Mouse (Mus musculus) liver, embryonic 16.5 days (tissue): Measurements from ENCODE around the gene Tmem201. TPM values are rescaled to one million over a fixed set of nuclear protein-coding genes. Genes with fewer than 3 reads are reported as not detected.

Experiments
- ATAC-seq: fragments of 200-750 bp; cut with Nextera tagmentation; 2 replicates; pipeline ENCODE4 v1.8.0; 2017; ENCODE audit warnings: low read depth, mild to moderate bottlenecking, moderate number of reproducible peaks, moderate library complexity
- H3K27ac ChIP-seq: fragments of 300-500 bp; sonication (generic); 2 replicates; pipeline ENCODE4 v1.5.1; 2014; ENCODE audit warnings: mild to moderate bottlenecking, low read length
- H3K27me3 ChIP-seq: fragments of 300-500 bp; sonication (generic); 2 replicates; pipeline ENCODE4 v1.6.1; 2014; ENCODE audit warnings: low read depth, low read length, mixed read lengths; ENCODE audit not compliant: control insufficient read depth, insufficient read depth
- H3K36me3 ChIP-seq: fragments of 300-500 bp; sonication (generic); 2 replicates; pipeline ENCODE4 v1.6.1; 2014; ENCODE audit warnings: mild to moderate bottlenecking; ENCODE audit not compliant: control insufficient read depth, insufficient read depth
- H3K4me1 ChIP-seq: fragments of 300-500 bp; sonication (generic); 2 replicates; pipeline ENCODE4 v1.6.1; 2014; ENCODE audit warnings: low read depth, low read length, mixed read lengths; ENCODE audit not compliant: control insufficient read depth
- H3K4me2 ChIP-seq: fragments of 300-500 bp; sonication (generic); 2 replicates; pipeline ENCODE4 v1.6.1; 2014; ENCODE audit warnings: low read depth, low read length, mixed read lengths
- H3K4me3 ChIP-seq: fragments of 300-500 bp; sonication (generic); 2 replicates; pipeline ENCODE4 v1.5.1; 2014; ENCODE audit warnings: low read depth, mild to moderate bottlenecking, low read length
- H3K9ac ChIP-seq: fragments of 300-500 bp; sonication (generic); 2 replicates; pipeline ENCODE4 v1.6.1; 2014; ENCODE audit warnings: low read depth, low read length
- H3K9me3 ChIP-seq: fragments of 300-500 bp; sonication (generic); replicated peaks from 2 replicates; pipeline ENCODE4 v1.6.1; 2016; ENCODE audit warnings: low read length; ENCODE audit not compliant: control insufficient read depth
- WGBS: fragments of 180-500 bp; shearing (Covaris S2); extraction: QIAGEN DNeasy Blood & Tissue Kit; methylation state at CpG from one replicate; pipeline ENCODE4 v1.1.7; 2014; ENCODE audit not compliant: insufficient replicate concordance; 5-methylcytosine and 5-hydroxymethylcytosine counted together
- polyA plus RNA-seq: library from polyadenylated mRNA; unstranded; fragments of >200 nt; fragmentation: Nextera tagmentation; extraction: Ambion mirVana; gene quantifications from 2 replicates; pipeline ENCODE4 v1.2.1, GENCODE M21; 2015

The Tmem201 gene
- polyA plus RNA-seq, 1 experiment from 2014 or later = 6.5 TPM

GRCm38 (mm10) chr4:149736581-149736980 is 1.3 kb downstream of the Tmem201 start:
- Histone ChIP-seq H3K4me1 (peaks cover 30% of the 10 kb centered on the region), H3K36me3 (no peaks in the 10 kb centered on the region), H3K27ac (no peak overlapping the region), H3K4me2 (peak overlapping the region; percentile 99), H3K27me3 (no peaks in the 10 kb centered on the region), H3K9ac (peak overlapping the region; percentile 77), H3K4me3 (peak overlapping the region; percentile 78), H3K9me3 (no peaks in the 10 kb centered on the region)
- ATAC-seq = no peak
- WGBS = 27% methylated on average over 4 of the region's 4 CpGs

GRCm38 (mm10) chr4:149735624-149736250 is 2.1 kb downstream of the Tmem201 start:
- Histone ChIP-seq H3K4me3 (no peak overlapping the region), H3K4me2 (no peak overlapping the region), H3K27ac (no peak overlapping the region), H3K27me3 (no peaks in the 10 kb centered on the region), H3K9ac (no peak overlapping the region), H3K36me3 (no peaks in the 10 kb centered on the region), H3K9me3 (no peaks in the 10 kb centered on the region), H3K4me1 (peaks cover 30% of the 10 kb centered on the region)
- no peak for ATAC-seq
- 65% methylated on average over 5 of the region's 5 CpGs for WGBS

GRCm38 (mm10) chr4:149734730-149735475 is 2.9 kb downstream of the Tmem201 start:
- no peaks in the 10 kb centered on the region for H3K36me3 ChIP-seq
- WGBS = 72% methylated on average over 10 of the region's 10 CpGs
- ATAC-seq = no peak
- no peak overlapping the region for H3K9ac ChIP-seq
- H3K4me3 ChIP-seq = no peak overlapping the region
- no peak overlapping the region for H3K27ac ChIP-seq
- H3K9me3 ChIP-seq = no peaks in the 10 kb centered on the region
- H3K4me1 ChIP-seq = peaks cover 30% of the 10 kb centered on the region
- H3K4me2 ChIP-seq = no peak overlapping the region
- H3K27me3 ChIP-seq = no peaks in the 10 kb centered on the region

- Histone ChIP-seq H3K36me3 (no peaks in the 10 kb centered on the region), H3K4me1 (peaks cover 30% of the 10 kb centered on the region), H3K9me3 (no peaks in the 10 kb centered on the region), H3K4me2 (no peak overlapping the region), H3K4me3 (no peak overlapping the region), H3K27me3 (no peaks in the 10 kb centered on the region), H3K9ac (no peak overlapping the region), H3K27ac (no peak overlapping the region)
- no peak for ATAC-seq
- WGBS = 70% methylated on average over 6 of the region's 6 CpGs
Observed at GRCm38 (mm10) chr4:149734246-149734645, 3.6 kb downstream of the Tmem201 start.

GRCm38 (mm10) chr4:149733748-149734147 is 4.1 kb downstream of the Tmem201 start:
- H3K9me3 ChIP-seq = no peaks in the 10 kb centered on the region
- H3K27me3 ChIP-seq = no peaks in the 10 kb centered on the region
- H3K4me2 ChIP-seq = no peak overlapping the region
- peaks cover 30% of the 10 kb centered on the region for H3K4me1 ChIP-seq
- no peak overlapping the region for H3K9ac ChIP-seq
- H3K27ac ChIP-seq = no peak overlapping the region
- WGBS = 66% methylated on average over 6 of the region's 6 CpGs
- H3K4me3 ChIP-seq = no peak overlapping the region
- 0 out of 2 replicates have a peak, but pooled peaks cover 3% of the 10 kb centered on the region for H3K36me3 ChIP-seq
- no peak for ATAC-seq

- ATAC-seq = no peak
- Histone ChIP-seq H3K9ac (no peak overlapping the region), H3K36me3 (0 out of 2 replicates have a peak, but pooled peaks cover 3% of the 10 kb centered on the region), H3K4me3 (no peak overlapping the region), H3K27ac (no peak overlapping the region), H3K4me1 (peaks cover 30% of the 10 kb centered on the region), H3K9me3 (no peaks in the 10 kb centered on the region), H3K27me3 (no peaks in the 10 kb centered on the region), H3K4me2 (no peak overlapping the region)
- WGBS = 25% methylated on average over 10 of the region's 10 CpGs
Observed at GRCm38 (mm10) chr4:149732800-149733199, 5.0 kb downstream of the Tmem201 start.

- H3K4me3 ChIP-seq = no peak overlapping the region
- no peak for ATAC-seq
- WGBS = 64% methylated on average over 3 of the region's 3 CpGs
- no peaks in the 10 kb centered on the region for H3K9me3 ChIP-seq
- H3K4me2 ChIP-seq = no peak overlapping the region
- H3K36me3 ChIP-seq = 0 out of 2 replicates have a peak, but pooled peaks cover 3% of the 10 kb centered on the region
- no peaks in the 10 kb centered on the region for H3K27me3 ChIP-seq
- H3K27ac ChIP-seq = no peak overlapping the region
- peaks cover 27% of the 10 kb centered on the region for H3K4me1 ChIP-seq
- no peak overlapping the region for H3K9ac ChIP-seq
Observed at GRCm38 (mm10) chr4:149732313-149732712, 5.5 kb downstream of the Tmem201 start.

- H3K27ac ChIP-seq = no peak overlapping the region
- 29% methylated on average over 7 of the region's 7 CpGs for WGBS
- peaks cover 15% of the 10 kb centered on the region for H3K4me1 ChIP-seq
- H3K9ac ChIP-seq = no peak overlapping the region
- H3K36me3 ChIP-seq = peaks cover 3% of the 10 kb centered on the region; the same call in 1 of the 2 replicates
- H3K27me3 ChIP-seq = no peaks in the 10 kb centered on the region
- H3K4me2 ChIP-seq = no peak overlapping the region
- H3K4me3 ChIP-seq = no peak overlapping the region
- peak; percentile 12; the same call in 1 of the 2 replicates for ATAC-seq
- H3K9me3 ChIP-seq = no peaks in the 10 kb centered on the region
Observed at GRCm38 (mm10) chr4:149730827-149731226, 7.0 kb downstream of the Tmem201 start.

GRCm38 (mm10) chr4:149728810-149729209 is 9.0 kb downstream of the Tmem201 start:
- no peak overlapping the region for H3K27ac ChIP-seq
- no peaks in the 10 kb centered on the region for H3K9me3 ChIP-seq
- H3K27me3 ChIP-seq = no peaks in the 10 kb centered on the region
- no peak overlapping the region for H3K4me2 ChIP-seq
- peaks cover 3% of the 10 kb centered on the region; the same call in 1 of the 2 replicates for H3K36me3 ChIP-seq
- peaks cover 14% of the 10 kb centered on the region for H3K4me1 ChIP-seq
- ATAC-seq = no peak
- 54% methylated on average over 8 of the region's 8 CpGs for WGBS
- no peak overlapping the region for H3K9ac ChIP-seq
- no peak overlapping the region for H3K4me3 ChIP-seq
